Comparison of ENCODE assay signal across 10 mouse cellular contexts in the genomic region with DNA sequence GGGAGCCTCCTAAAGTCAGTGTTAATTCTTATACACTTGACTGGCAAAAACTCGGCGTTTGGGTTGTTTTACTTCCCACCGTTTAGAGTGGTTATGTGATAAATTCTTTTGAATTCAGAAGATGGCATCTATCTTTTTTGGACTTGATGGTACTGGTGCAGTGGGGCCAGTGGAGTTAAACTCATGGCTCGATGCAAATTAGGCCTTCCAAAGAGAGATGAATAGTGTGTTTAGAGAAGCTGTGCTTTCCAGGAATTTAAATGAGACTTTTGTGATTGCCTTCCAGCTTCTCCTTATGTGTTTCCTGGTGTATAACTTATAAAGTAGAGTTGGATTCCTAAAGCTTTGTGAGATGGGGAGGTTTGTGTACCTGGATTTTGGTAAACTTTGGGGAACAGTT. TPM values are rescaled to one million over a fixed set of nuclear protein-coding genes. Genes with fewer than 3 reads are reported as not detected.
DNase-seq lines count a peak whose midpoint lies in the region; ATAC-seq and TF ChIP-seq lines count a peak whose summit lies in the region.
"Had no signal": no experiment of that assay in that cellular context is flagged by ENCODE, and none has a peak within 500 bp of the region (broad histone marks: within the 10 kb centered on the region; RNA-seq: fewer than 3 reads in every experiment).

No protein-coding gene starts in this region.

- peaks cover 21% of the 10 kb centered on the region for H3K4me1 ChIP-seq in forebrain, embryonic 15.5 days
- H3K4me1 ChIP-seq in limb, embryonic 13.5 days, result peaks cover 16% of the 10 kb centered on the region
- peaks cover 23% of the 10 kb centered on the region for H3K4me1 ChIP-seq in neural tube, embryonic 15.5 days

- peak overlapping the region; percentile 98 for H3K27ac ChIP-seq in left cerebral cortex, adult 2 months
- H3K27ac ChIP-seq in forebrain, embryonic 15.5 days (replicated peaks), result peak overlapping the region; percentile 96; the same call in 1 of the 2 replicates
- no peak overlapping the region for H3K27ac ChIP-seq in limb, embryonic 13.5 days
- H3K27ac ChIP-seq in neural tube, embryonic 15.5 days (replicated peaks), result peak overlapping the region; percentile 97; the same call in 1 of the 2 replicates
- H3K27ac ChIP-seq: kidney, postnatal 0 days had no signal

- ATAC-seq in forebrain, embryonic 15.5 days (replicated peaks), result no peak
- ATAC-seq in limb, embryonic 13.5 days (ENCODE audit: low FRiP score, low read depth), result no peak
- no peak for ATAC-seq in neural tube, embryonic 15.5 days (ENCODE audit: low FRiP score)
- no peak for ATAC-seq in megakaryocyte, adult 5-6 weeks (ENCODE audit: poor library complexity, severe bottlenecking)

- no peaks in the 10 kb centered on the region for H3K36me3 ChIP-seq in forebrain, embryonic 15.5 days
- H3K36me3 ChIP-seq in limb, embryonic 13.5 days, result no peaks in the 10 kb centered on the region
- no peaks in the 10 kb centered on the region for H3K36me3 ChIP-seq in neural tube, embryonic 15.5 days

- peak overlapping the region; percentile 93 for H3K9ac ChIP-seq in forebrain, embryonic 15.5 days (replicated peaks)
- H3K9ac ChIP-seq in limb, embryonic 13.5 days, result no peak overlapping the region
- peak overlapping the region; percentile 95 for H3K9ac ChIP-seq in neural tube, embryonic 15.5 days (replicated peaks)

- TF ChIP-seq CTCF in left cerebral cortex, adult 2 months (IDR thresholded peaks at IDR 0.05), result no peak

- no peaks in the 10 kb centered on the region for H3K9me3 ChIP-seq in forebrain, embryonic 15.5 days
- no peaks in the 10 kb centered on the region for H3K9me3 ChIP-seq in limb, embryonic 13.5 days
- no peaks in the 10 kb centered on the region for H3K9me3 ChIP-seq in neural tube, embryonic 15.5 days (replicated peaks)

- H3K27me3 ChIP-seq in forebrain, embryonic 15.5 days, result no peaks in the 10 kb centered on the region
- H3K27me3 ChIP-seq in limb, embryonic 13.5 days, result peaks cover 30% of the 10 kb centered on the region
- H3K27me3 ChIP-seq in neural tube, embryonic 15.5 days (replicated peaks), result no peaks in the 10 kb centered on the region
- H3K27me3 ChIP-seq: CH12.LX had no signal

- H3K4me2 ChIP-seq in forebrain, embryonic 15.5 days (replicated peaks), result peak overlapping the region; percentile 72
- H3K4me2 ChIP-seq in limb, embryonic 13.5 days (replicated peaks), result peak overlapping the region; percentile 91
- peak overlapping the region; percentile 70 for H3K4me2 ChIP-seq in neural tube, embryonic 15.5 days

- intact Hi-C loops in left cerebral cortex, adult 2 months (cut with DNase I), result loop anchor here (5.0 to 10.0 kb wide), 3 partner anchors 39 to 362 kb away; no protein-coding TSS in a partner anchor

- WGBS in forebrain, embryonic 15.5 days, result 4% methylated on average over 4 of the region's 4 CpGs
- 28% methylated on average over 4 of the region's 4 CpGs for WGBS in limb, embryonic 13.5 days
- 8% methylated on average over 4 of the region's 4 CpGs for WGBS in neural tube, embryonic 15.5 days

- no peak for DNase-seq in left cerebral cortex, adult 2 months (ENCODE audit: extremely low spot score in 1 of 2, low spot score in 2 of 2)
- no peak for DNase-seq in left cerebral cortex, adult 9 months (ENCODE audit: low spot score in 2 of 2)
- no peak for DNase-seq in adrenal gland, postnatal 4 days (ENCODE audit: low spot score in 2 of 2)
- no peak for DNase-seq in layer of hippocampus, adult 18-20 months (ENCODE audit: low spot score in 2 of 2)

- peak overlapping the region; percentile 87 for H3K4me3 ChIP-seq in left cerebral cortex, adult 2 months
- H3K4me3 ChIP-seq in forebrain, embryonic 15.5 days, result peak overlapping the region; percentile 75
- peak overlapping the region; percentile 64 for H3K4me3 ChIP-seq in limb, embryonic 13.5 days
- peak overlapping the region; percentile 76 for H3K4me3 ChIP-seq in neural tube, embryonic 15.5 days (replicated peaks)

RNA-seq across cellular contexts. Expression of a gene that starts 1.5 kb away (rescaled TPM):
- total RNA-seq in left cerebral cortex, adult 2 months (2021), result 10 to 100 TPM; 36.7 to 47.0 TPM
- polyA plus RNA-seq in forebrain, embryonic 15.5 days (2015; fragmentation: Nextera tagmentation; extraction: Ambion mirVana), result 25.1 and 25.5 TPM in 2 replicates
- 3.4 and 4.9 TPM in 2 replicates for polyA plus RNA-seq in limb, embryonic 13.5 days (2015; fragmentation: Nextera tagmentation; extraction: Ambion mirVana)
- polyA plus RNA-seq in neural tube, embryonic 15.5 days (2015; fragmentation: Nextera tagmentation; extraction: Ambion mirVana), result 21.9 and 25.2 TPM in 2 replicates
- total RNA-seq in adrenal gland, postnatal 4 days (2021), result 1 to 10 TPM in 1 of 2 experiments, under 1 TPM in 1; 0.95 to 1.4 TPM
- not detected in 2 replicates for total RNA-seq in megakaryocyte, adult 5-6 weeks (2015)
- total RNA-seq in megakaryocyte, adult 5-6 weeks (2017), result not detected in 2 replicates
- total RNA-seq in layer of hippocampus, adult 18-20 months (2021), result 10 to 100 TPM; 12.6 to 13.6 TPM
- total RNA-seq: CH12.LX had no signal

Comparison
In these comparisons a context has a peak if more than half of its experiments do, and no peak if none do; other contexts are left out.
1. RNA of a gene that starts 1.5 kb away (total RNA-seq): 36.7 to 47.0 TPM in left cerebral cortex, adult 2 months and 12.6 to 13.6 TPM in layer of hippocampus, adult 18-20 months; 0.95 to 1.4 TPM in adrenal gland, postnatal 4 days and not detected in megakaryocyte, adult 5-6 weeks; every median in the first group is over 4 times any median in the second.
2. Peak in every context shown above with its lines, with median percentiles within 50 percentile points of each other: H3K4me3 ChIP-seq and H3K4me2 ChIP-seq.